Mouse (Mus musculus): ENCODE data around the gene Cyb561d2. TPM values are rescaled to one million over a fixed set of nuclear protein-coding genes. Genes with fewer than 3 reads are reported as not detected.
A peak's percentile ranks its signal among the peaks of the same experiment; 100 is the strongest.
"Not testable (repeated sequence)": the region's sequence is repeated elsewhere in the genome, so short reads cannot be mapped to it uniquely, and the experiment has no call there.

The Cyb561d2 gene
- polyA plus RNA-seq, 1 experiment = 33.1 TPM

GRCm38 (mm10) chr9:107578587-107578986 is 36.6 kb upstream of the Cyb561d2 start, which contains the start of gene Naa80:
Gene Naa80 (plus strand): TSS chr9:107578887.
- no peak for DNase-seq (ENCODE audit: low read depth in 1 of 2, low spot score in 2 of 2)
- 92% methylated on average over 3 of the region's 3 CpGs for WGBS
- no peak for TF ChIP-seq POLR2A (IDR thresholded peaks at IDR 0.05; ENCODE audit: low read depth, low read length)
- TF ChIP-seq CTCF (IDR thresholded peaks at IDR 0.05; ENCODE audit: extremely low read depth, insufficient read depth, insufficient read length, insufficient replicate concordance) = no peak
- no peaks in the 10 kb centered on the region for H3K27me3 ChIP-seq (ENCODE audit: control insufficient read depth, insufficient read depth, low read length)
- no peak within 1 kb of the TSS for H3K4me3 ChIP-seq (ENCODE audit: extremely low read depth, insufficient read depth, insufficient read length)
- H3K4me1 ChIP-seq (ENCODE audit: control insufficient read depth, insufficient read depth, insufficient read length) = peaks cover 11% of the 10 kb centered on the region; the same call in 1 of the 2 replicates
- H3K36me3 ChIP-seq (ENCODE audit: control insufficient read depth, insufficient read depth, low read length) = no peaks in the 10 kb centered on the region
- no peak within 1 kb of the TSS for H3K27ac ChIP-seq (ENCODE audit: insufficient read depth, low read length)

DNA sequence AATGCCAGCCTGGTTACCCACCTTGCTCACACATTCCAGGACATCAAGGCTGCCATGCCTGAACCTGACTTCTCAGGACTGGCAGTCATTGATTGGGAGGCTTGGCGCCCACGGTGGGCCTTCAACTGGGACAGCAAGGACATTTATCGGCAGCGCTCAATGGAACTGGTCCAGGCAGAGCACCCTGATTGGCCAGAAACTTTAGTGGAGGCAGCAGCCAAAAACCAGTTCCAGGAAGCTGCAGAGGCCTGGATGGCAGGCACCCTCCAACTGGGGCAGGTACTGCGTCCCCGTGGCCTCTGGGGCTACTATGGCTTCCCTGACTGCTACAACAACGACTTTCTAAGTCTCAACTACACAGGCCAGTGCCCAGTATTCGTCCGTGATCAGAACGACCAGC is 35.9 kb upstream of the Cyb561d2 start:
- Histone ChIP-seq H3K4me1 (ENCODE audit: control insufficient read depth, insufficient read depth, insufficient read length) (peaks cover 11% of the 10 kb centered on the region; the same call in 1 of the 2 replicates), H3K27me3 (ENCODE audit: control insufficient read depth, insufficient read depth, low read length) (no peaks in the 10 kb centered on the region), H3K36me3 (ENCODE audit: control insufficient read depth, insufficient read depth, low read length) (no peaks in the 10 kb centered on the region), H3K4me3 (ENCODE audit: extremely low read depth, insufficient read depth, insufficient read length) (no peak overlapping the region), H3K27ac (ENCODE audit: insufficient read depth, low read length) (no peak overlapping the region)
- WGBS = 91% methylated on average over 10 of the region's 10 CpGs
- no peak for TF ChIP-seq CTCF (IDR thresholded peaks at IDR 0.05; ENCODE audit: extremely low read depth, insufficient read depth, insufficient read length, insufficient replicate concordance)
- TF ChIP-seq POLR2A (IDR thresholded peaks at IDR 0.05; ENCODE audit: low read depth, low read length) = no peak
- DNase-seq (ENCODE audit: low read depth in 1 of 2, low spot score in 2 of 2) = no peak

DNA sequence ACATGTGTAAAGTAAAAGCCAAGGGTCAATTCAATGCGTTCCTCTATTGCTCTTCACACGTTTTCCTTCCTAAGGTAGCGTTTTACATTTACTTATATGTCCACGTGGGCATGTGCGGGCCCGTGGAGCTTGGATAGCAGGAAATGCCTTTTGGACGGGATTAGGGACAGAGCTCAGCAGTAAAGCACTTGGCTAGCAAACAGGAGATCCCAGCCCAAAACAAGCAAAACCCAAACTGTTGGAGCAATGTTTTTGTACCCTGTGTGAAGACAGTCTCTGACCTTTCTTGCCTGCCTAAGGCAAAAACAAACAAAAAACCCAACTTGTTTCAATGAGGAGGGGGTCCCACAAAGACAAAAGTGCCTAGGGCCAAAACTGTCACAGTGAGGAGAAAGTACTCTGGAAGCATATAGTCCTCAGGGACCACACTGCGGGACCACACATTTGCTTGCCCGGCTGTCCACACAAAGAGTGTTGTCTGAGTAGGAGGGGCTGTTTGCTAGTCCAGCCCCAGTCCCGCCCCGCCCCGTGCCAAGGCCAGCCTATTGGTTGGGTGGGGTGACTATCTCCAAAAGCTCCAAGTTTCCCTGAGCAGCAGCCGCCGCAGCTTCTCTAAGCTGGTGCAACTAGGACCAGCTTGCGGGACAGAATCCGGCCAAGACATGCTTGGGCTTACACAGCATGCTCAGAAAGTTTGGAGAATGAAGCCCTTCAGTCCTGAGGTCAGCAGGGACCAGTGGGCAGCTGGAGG is 34.5 kb upstream of the Cyb561d2 start, which contains the start of gene Hyal1:
Hyal1 (plus strand) TSS at position 571 of the 751 bp plus-strand sequence.
- TF ChIP-seq CTCF (IDR thresholded peaks at IDR 0.05; ENCODE audit: extremely low read depth, insufficient read depth, insufficient read length, insufficient replicate concordance) (no peak), POLR2A (IDR thresholded peaks at IDR 0.05; ENCODE audit: low read depth, low read length) (no peak)
- Histone ChIP-seq H3K36me3 (ENCODE audit: control insufficient read depth, insufficient read depth, low read length) (no peaks in the 10 kb centered on the region), H3K27me3 (ENCODE audit: control insufficient read depth, insufficient read depth, low read length) (no peaks in the 10 kb centered on the region), H3K4me1 (ENCODE audit: control insufficient read depth, insufficient read depth, insufficient read length) (peaks cover 11% of the 10 kb centered on the region; the same call in 1 of the 2 replicates), H3K4me3 (ENCODE audit: extremely low read depth, insufficient read depth, insufficient read length) (peak within 1 kb of the TSS; percentile 25; the same call in 1 of the 2 replicates), H3K27ac (ENCODE audit: insufficient read depth, low read length) (peak within 1 kb of the TSS; percentile 15; the same call in 1 of the 2 replicates)
- 49% methylated on average over 16 of the region's 16 CpGs for WGBS
- DNase-seq (ENCODE audit: low read depth in 1 of 2, low spot score in 2 of 2) = no peak

DNA sequence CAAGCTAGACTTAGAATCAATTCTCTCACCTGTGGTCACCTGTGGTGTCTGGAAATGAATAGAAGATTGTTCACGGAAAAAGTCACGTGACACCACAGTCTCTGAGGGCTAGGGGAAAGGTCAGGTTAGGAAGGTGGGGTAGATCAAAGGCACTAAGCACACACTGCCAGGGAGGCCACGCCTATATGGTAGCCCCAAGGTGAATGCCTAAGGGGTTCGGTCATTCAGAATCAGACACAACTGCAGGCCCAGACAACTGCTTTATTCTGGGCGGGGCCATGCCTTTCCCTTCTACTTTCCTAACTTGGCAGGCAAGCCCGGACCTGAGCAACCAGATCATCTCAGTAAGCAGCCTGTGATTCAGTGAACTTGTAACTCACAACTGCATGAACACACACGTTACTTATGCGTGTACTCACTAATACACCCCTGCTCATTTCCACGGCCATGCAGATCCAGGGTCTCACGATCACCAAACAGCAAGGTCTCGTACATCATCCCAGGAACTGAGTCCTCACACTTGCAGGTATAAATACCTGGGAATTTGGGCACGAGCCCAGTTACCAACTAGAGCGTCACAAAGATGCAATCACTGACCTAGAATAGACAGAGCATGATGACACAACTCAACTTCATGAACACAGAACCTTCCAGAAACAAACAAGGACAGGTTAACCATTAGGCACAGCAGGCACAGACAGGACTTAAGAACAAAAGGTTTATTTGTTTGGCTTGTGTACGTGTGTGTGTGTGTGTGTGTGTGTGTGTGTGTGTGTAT is 33.8 kb upstream of the Cyb561d2 start:
- no peak for DNase-seq (ENCODE audit: low read depth in 1 of 2, low spot score in 2 of 2)
- H3K4me3 ChIP-seq (ENCODE audit: extremely low read depth, insufficient read depth, insufficient read length) = no peak overlapping the region
- peaks cover 7% of the 10 kb centered on the region; the same call in 1 of the 2 replicates for H3K4me1 ChIP-seq (ENCODE audit: control insufficient read depth, insufficient read depth, insufficient read length)
- WGBS = 90% methylated on average over 14 of the region's 14 CpGs
- no peak overlapping the region for H3K27ac ChIP-seq (ENCODE audit: insufficient read depth, low read length)
- no peaks in the 10 kb centered on the region for H3K27me3 ChIP-seq (ENCODE audit: control insufficient read depth, insufficient read depth, low read length)
- TF ChIP-seq POLR2A (IDR thresholded peaks at IDR 0.05; ENCODE audit: low read depth, low read length) (no peak), CTCF (IDR thresholded peaks at IDR 0.05; ENCODE audit: extremely low read depth, insufficient read depth, insufficient read length, insufficient replicate concordance) (no peak)
- no peaks in the 10 kb centered on the region; the same call in 1 of the 2 replicates for H3K36me3 ChIP-seq (ENCODE audit: control insufficient read depth, insufficient read depth, low read length)

DNA sequence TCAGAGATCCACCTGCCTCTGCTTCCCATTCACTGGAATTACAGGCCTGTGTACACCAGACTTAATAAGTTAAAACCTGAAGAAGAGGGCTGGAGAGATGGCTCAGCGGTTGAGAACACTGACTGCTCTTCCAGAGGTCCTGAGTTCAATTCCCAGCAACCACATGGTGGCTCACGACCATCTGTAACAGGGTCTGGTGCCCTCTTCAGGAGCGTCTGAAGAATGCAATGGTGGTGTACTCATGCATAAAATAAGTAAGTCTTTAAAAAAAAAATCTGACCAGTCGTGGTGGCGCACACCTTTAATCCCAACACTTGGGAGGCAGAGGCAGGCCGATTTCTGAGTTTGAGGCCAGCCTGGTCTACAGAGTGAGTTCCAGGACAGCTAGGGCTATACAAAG is 31.8 kb upstream of the Cyb561d2 start:
- H3K27ac ChIP-seq (ENCODE audit: insufficient read depth, low read length); H3K4me3 ChIP-seq (ENCODE audit: extremely low read depth, insufficient read depth, insufficient read length); H3K36me3 ChIP-seq (ENCODE audit: control insufficient read depth, insufficient read depth, low read length); DNase-seq (ENCODE audit: low read depth in 1 of 2, low spot score in 2 of 2); H3K4me1 ChIP-seq (ENCODE audit: control insufficient read depth, insufficient read depth, insufficient read length); H3K27me3 ChIP-seq (ENCODE audit: control insufficient read depth, insufficient read depth, low read length): not testable (repeated sequence)
- 83% methylated on average over 6 of the region's 6 CpGs for WGBS

- no peak overlapping the region for H3K27ac ChIP-seq (ENCODE audit: insufficient read depth, low read length)
- 92% methylated on average over 2 of the region's 2 CpGs for WGBS
- no peak for DNase-seq (ENCODE audit: low read depth in 1 of 2, low spot score in 2 of 2)
- no peak overlapping the region for H3K4me3 ChIP-seq (ENCODE audit: extremely low read depth, insufficient read depth, insufficient read length)
- H3K27me3 ChIP-seq (ENCODE audit: control insufficient read depth, insufficient read depth, low read length) = no peaks in the 10 kb centered on the region
- peaks cover 9% of the 10 kb centered on the region; the same call in 1 of the 2 replicates for H3K4me1 ChIP-seq (ENCODE audit: control insufficient read depth, insufficient read depth, insufficient read length)
- H3K36me3 ChIP-seq (ENCODE audit: control insufficient read depth, insufficient read depth, low read length) = no peaks in the 10 kb centered on the region; the same call in 1 of the 2 replicates
- no peak for TF ChIP-seq POLR2A (IDR thresholded peaks at IDR 0.05; ENCODE audit: low read depth, low read length)
- no peak for TF ChIP-seq CTCF (IDR thresholded peaks at IDR 0.05; ENCODE audit: extremely low read depth, insufficient read depth, insufficient read length, insufficient replicate concordance)
Measured at GRCm38 (mm10) chr9:107572327-107572662, 30.3 kb upstream of the Cyb561d2 start.

Data from spleen, adult 2 months (tissue).